Mouse (Mus musculus): ENCODE data around the gene Tmem136. TPM values are rescaled to one million over a fixed set of nuclear protein-coding genes. Genes with fewer than 3 reads are reported as not detected.

Gene Tmem136
- polyA plus RNA-seq, 1 experiment from 2014 or later: 5.5 TPM

GRCm38 (mm10) chr9:43106426-43107186 lies 9.8 kb downstream of the Tmem136 start:
- peak overlapping the region; percentile 95 for H3K9ac ChIP-seq (replicated peaks; ENCODE audit: low read depth, low read length)
- peaks cover 23% of the 10 kb centered on the region for H3K4me1 ChIP-seq (ENCODE audit: control insufficient read depth, insufficient read depth, low read length)
- peak overlapping the region; percentile 84 for H3K4me2 ChIP-seq (replicated peaks; ENCODE audit: low read depth, low read length)
- H3K9me3 ChIP-seq (ENCODE audit: control insufficient read depth, low read depth, low read length): no peaks in the 10 kb centered on the region
- H3K4me3 ChIP-seq (ENCODE audit: low read depth, low read length): peak overlapping the region; percentile 92
- peak; percentile 29; the same call in 1 of the 2 replicates for ATAC-seq (ENCODE audit: insufficient number of reproducible peaks, insufficient read depth, low FRiP score, low read depth)
- peaks cover 11% of the 10 kb centered on the region for H3K36me3 ChIP-seq (ENCODE audit: control insufficient read depth, insufficient read depth, low read length)
- H3K27ac ChIP-seq (ENCODE audit: low read length): peak overlapping the region; percentile 91
- no peaks in the 10 kb centered on the region for H3K27me3 ChIP-seq (ENCODE audit: control insufficient read depth, insufficient read depth, low read length)
- WGBS: 12% methylated on average over 22 of the region's 22 CpGs

- H3K4me2 ChIP-seq (replicated peaks; ENCODE audit: low read depth, low read length): peak overlapping the region; percentile 84
- 0 out of 2 replicates have a peak, but pooled peaks cover 5% of the 10 kb centered on the region for H3K36me3 ChIP-seq (ENCODE audit: control insufficient read depth, insufficient read depth, low read length)
- peak; percentile 85 for ATAC-seq (ENCODE audit: insufficient number of reproducible peaks, insufficient read depth, low FRiP score, low read depth)
- peak overlapping the region; percentile 92 for H3K4me3 ChIP-seq (ENCODE audit: low read depth, low read length)
- under 1% methylated on average over 90 of the region's 91 CpGs for WGBS
- peak overlapping the region; percentile 91 for H3K27ac ChIP-seq (ENCODE audit: low read length)
- H3K9ac ChIP-seq (replicated peaks; ENCODE audit: low read depth, low read length): peak overlapping the region; percentile 95
- no peaks in the 10 kb centered on the region for H3K27me3 ChIP-seq (ENCODE audit: control insufficient read depth, insufficient read depth, low read length)
- H3K9me3 ChIP-seq (ENCODE audit: control insufficient read depth, low read depth, low read length): no peaks in the 10 kb centered on the region
- peaks cover 23% of the 10 kb centered on the region for H3K4me1 ChIP-seq (ENCODE audit: control insufficient read depth, insufficient read depth, low read length)
Measured at GRCm38 (mm10) chr9:43105664-43106361, 10.6 kb downstream of the Tmem136 start.

GRCm38 (mm10) chr9:43104873-43105663 lies 11.3 kb downstream of the Tmem136 start:
- no peak for ATAC-seq (ENCODE audit: insufficient number of reproducible peaks, insufficient read depth, low FRiP score, low read depth)
- Histone ChIP-seq H3K36me3 (ENCODE audit: control insufficient read depth, insufficient read depth, low read length) (no peaks in the 10 kb centered on the region), H3K4me3 (ENCODE audit: low read depth, low read length) (peak overlapping the region; percentile 92), H3K27me3 (ENCODE audit: control insufficient read depth, insufficient read depth, low read length) (no peaks in the 10 kb centered on the region), H3K4me1 (ENCODE audit: control insufficient read depth, insufficient read depth, low read length) (peaks cover 23% of the 10 kb centered on the region), H3K9me3 (ENCODE audit: control insufficient read depth, low read depth, low read length) (no peaks in the 10 kb centered on the region), H3K4me2 (replicated peaks; ENCODE audit: low read depth, low read length) (peak overlapping the region; percentile 84), H3K27ac (ENCODE audit: low read length) (peak overlapping the region; percentile 91), H3K9ac (replicated peaks; ENCODE audit: low read depth, low read length) (peak overlapping the region; percentile 95)
- WGBS: under 1% methylated on average over 40 of the region's 40 CpGs

- H3K27me3 ChIP-seq (ENCODE audit: control insufficient read depth, insufficient read depth, low read length): no peaks in the 10 kb centered on the region
- H3K9ac ChIP-seq (replicated peaks; ENCODE audit: low read depth, low read length): peak overlapping the region; percentile 95; the same call in 1 of the 2 replicates
- under 1% methylated on average over 4 of the region's 4 CpGs for WGBS
- H3K36me3 ChIP-seq (ENCODE audit: control insufficient read depth, insufficient read depth, low read length): no peaks in the 10 kb centered on the region
- no peak overlapping the region for H3K27ac ChIP-seq (ENCODE audit: low read length)
- H3K4me2 ChIP-seq (replicated peaks; ENCODE audit: low read depth, low read length): peak overlapping the region; percentile 84
- H3K9me3 ChIP-seq (ENCODE audit: control insufficient read depth, low read depth, low read length): no peaks in the 10 kb centered on the region
- H3K4me1 ChIP-seq (ENCODE audit: control insufficient read depth, insufficient read depth, low read length): peaks cover 23% of the 10 kb centered on the region
- ATAC-seq (ENCODE audit: insufficient number of reproducible peaks, insufficient read depth, low FRiP score, low read depth): no peak
- H3K4me3 ChIP-seq (ENCODE audit: low read depth, low read length): peak overlapping the region; percentile 92
Measured at GRCm38 (mm10) chr9:43104526-43104872, 11.9 kb downstream of the Tmem136 start.

- Histone ChIP-seq H3K4me3 (ENCODE audit: low read depth, low read length) (peak overlapping the region; percentile 92), H3K36me3 (ENCODE audit: control insufficient read depth, insufficient read depth, low read length) (no peaks in the 10 kb centered on the region), H3K4me1 (ENCODE audit: control insufficient read depth, insufficient read depth, low read length) (peaks cover 23% of the 10 kb centered on the region), H3K9ac (replicated peaks; ENCODE audit: low read depth, low read length) (0 out of 2 replicates have a peak overlapping the region, but pooled peaks have one; percentile 2), H3K9me3 (ENCODE audit: control insufficient read depth, low read depth, low read length) (no peaks in the 10 kb centered on the region), H3K27me3 (ENCODE audit: control insufficient read depth, insufficient read depth, low read length) (no peaks in the 10 kb centered on the region), H3K27ac (ENCODE audit: low read length) (no peak overlapping the region), H3K4me2 (replicated peaks; ENCODE audit: low read depth, low read length) (peak overlapping the region; percentile 84)
- no peak for ATAC-seq (ENCODE audit: insufficient number of reproducible peaks, insufficient read depth, low FRiP score, low read depth)
- WGBS: 13% methylated on average over 4 of the region's 4 CpGs
Measured at GRCm38 (mm10) chr9:43103675-43104299, 12.6 kb downstream of the Tmem136 start.

- no peak overlapping the region for H3K9ac ChIP-seq (replicated peaks; ENCODE audit: low read depth, low read length)
- peak overlapping the region; percentile 92; the same call in 1 of the 2 replicates for H3K4me3 ChIP-seq (ENCODE audit: low read depth, low read length)
- no peak overlapping the region for H3K27ac ChIP-seq (ENCODE audit: low read length)
- no peaks in the 10 kb centered on the region for H3K27me3 ChIP-seq (ENCODE audit: control insufficient read depth, insufficient read depth, low read length)
- H3K4me2 ChIP-seq (replicated peaks; ENCODE audit: low read depth, low read length): peak overlapping the region; percentile 84
- ATAC-seq (ENCODE audit: insufficient number of reproducible peaks, insufficient read depth, low FRiP score, low read depth): no peak
- no peaks in the 10 kb centered on the region for H3K36me3 ChIP-seq (ENCODE audit: control insufficient read depth, insufficient read depth, low read length)
- H3K9me3 ChIP-seq (ENCODE audit: control insufficient read depth, low read depth, low read length): no peaks in the 10 kb centered on the region
- H3K4me1 ChIP-seq (ENCODE audit: control insufficient read depth, insufficient read depth, low read length): peaks cover 23% of the 10 kb centered on the region
- WGBS: 74% methylated on average over 2 of the region's 2 CpGs
Measured at GRCm38 (mm10) chr9:43102931-43103330, 13.4 kb downstream of the Tmem136 start.

GRCm38 (mm10) chr9:43101936-43102595 lies 14.3 kb downstream of the Tmem136 start:
- no peak overlapping the region for H3K4me3 ChIP-seq (ENCODE audit: low read depth, low read length)
- peak; percentile 15; the same call in 1 of the 2 replicates for ATAC-seq (ENCODE audit: insufficient number of reproducible peaks, insufficient read depth, low FRiP score, low read depth)
- 63% methylated on average over 8 of the region's 8 CpGs for whole genome bisulfite sequencing

More at GRCm38 (mm10) chr9:43101936-43102595, 14.3 kb downstream of the Tmem136 start:
- Histone ChIP-seq H3K9ac (replicated peaks; ENCODE audit: low read depth, low read length) (no peak overlapping the region), H3K36me3 (ENCODE audit: control insufficient read depth, insufficient read depth, low read length) (no peaks in the 10 kb centered on the region), H3K4me1 (ENCODE audit: control insufficient read depth, insufficient read depth, low read length) (peaks cover 23% of the 10 kb centered on the region), H3K4me2 (replicated peaks; ENCODE audit: low read depth, low read length) (peak overlapping the region; percentile 84), H3K27me3 (ENCODE audit: control insufficient read depth, insufficient read depth, low read length) (no peaks in the 10 kb centered on the region), H3K9me3 (ENCODE audit: control insufficient read depth, low read depth, low read length) (no peaks in the 10 kb centered on the region), H3K27ac (ENCODE audit: low read length) (peak overlapping the region; percentile 27; the same call in 1 of the 2 replicates)

Data from stomach, embryonic 14.5 days (tissue).